Mouse (Mus musculus) embryonic facial prominence, embryonic 13.5 days (tissue): ENCODE results near the gene Msl1. TPM values are rescaled to one million over a fixed set of nuclear protein-coding genes. Genes with fewer than 3 reads are reported as not detected.
A peak's percentile ranks its signal among the peaks of the same experiment; 100 is the strongest.

Experiments used
- ATAC-seq: fragments of 200-750 bp; cut with Nextera tagmentation; 2 replicates; pipeline ENCODE4 v1.8.0; 2017; ENCODE audit warnings: low read depth; ENCODE audit not compliant: insufficient number of reproducible peaks, insufficient read depth, low FRiP score, low TSS enrichment
- H3K27ac ChIP-seq: fragments of 300-500 bp; sonication (generic); 2 replicates; pipeline ENCODE4 v1.5.1; 2015; ENCODE audit warnings: moderate library complexity, mild to moderate bottlenecking, inconsistent platforms
- H3K27me3 ChIP-seq: fragments of 300-500 bp; sonication (generic); 2 replicates; pipeline ENCODE4 v1.6.1; 2015; ENCODE audit warnings: mild to moderate bottlenecking, inconsistent platforms
- H3K36me3 ChIP-seq: fragments of 300-500 bp; sonication (generic); 2 replicates; pipeline ENCODE4 v1.6.1; 2015; ENCODE audit warnings: mild to moderate bottlenecking, inconsistent platforms
- H3K4me1 ChIP-seq: fragments of 300-500 bp; sonication (generic); 2 replicates; pipeline ENCODE4 v1.6.1; 2015; ENCODE audit warnings: inconsistent platforms
- H3K4me2 ChIP-seq: fragments of 300-500 bp; sonication (generic); 2 replicates; pipeline ENCODE4 v1.6.1; 2015; ENCODE audit warnings: moderate library complexity, mild to moderate bottlenecking, inconsistent platforms
- H3K4me3 ChIP-seq: fragments of 300-500 bp; sonication (generic); 2 replicates; pipeline ENCODE4 v1.5.1; 2015; ENCODE audit warnings: mild to moderate bottlenecking, inconsistent platforms
- H3K9ac ChIP-seq: fragments of 300-500 bp; sonication (generic); 2 replicates; pipeline ENCODE4 v1.6.1; 2015; ENCODE audit warnings: mild to moderate bottlenecking, inconsistent platforms
- H3K9me3 ChIP-seq: fragments of 300-500 bp; sonication (generic); 2 replicates; pipeline ENCODE4 v1.6.1; 2016; ENCODE audit warnings: inconsistent platforms
- WGBS: fragments of 180-500 bp; shearing (Covaris S2); methylation state at CpG from one replicate; pipeline ENCODE4 v1.1.7; 2015; ENCODE audit warnings: mixed read lengths; 5-methylcytosine and 5-hydroxymethylcytosine counted together
- polyA plus RNA-seq: library from polyadenylated mRNA; unstranded; fragments of >200 nt; fragmentation: Nextera tagmentation; extraction: Ambion mirVana; gene quantifications from 2 replicates; pipeline ENCODE4 v1.2.1, GENCODE M21; 2015

The Msl1 gene
- polyA plus RNA-seq, 1 experiment from 2014 or later, result 31.5 TPM

DNA sequence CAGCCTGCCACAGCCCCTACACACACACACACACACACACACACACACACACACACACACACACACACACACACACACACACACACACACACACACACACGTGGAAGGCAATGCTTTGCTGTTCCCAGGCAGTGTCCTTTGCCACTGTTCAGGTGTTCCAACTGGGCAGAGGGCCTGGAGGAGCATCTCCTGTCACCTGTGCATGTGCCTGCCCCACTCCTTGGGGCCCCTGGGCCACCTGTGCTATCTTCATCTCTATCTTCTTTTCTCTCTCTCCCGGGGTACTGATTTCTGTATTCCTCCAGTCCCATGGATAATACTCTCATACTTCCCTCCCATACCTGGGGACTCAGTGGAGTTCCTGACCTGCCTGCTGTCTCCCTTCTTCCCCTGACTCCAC lies 29.0 kb upstream of the Msl1 start:
- Histone ChIP-seq H3K4me1 (peaks cover 59% of the 10 kb centered on the region), H3K27ac (no peak overlapping the region), H3K9ac (no peak overlapping the region), H3K4me3 (no peak overlapping the region), H3K4me2 (no peak overlapping the region), H3K27me3 (no peaks in the 10 kb centered on the region), H3K36me3 (peaks cover 78% of the 10 kb centered on the region), H3K9me3 (no peaks in the 10 kb centered on the region)
- WGBS, result 45% methylated on average over 2 of the region's 2 CpGs
- ATAC-seq, result no peak

- Histone ChIP-seq H3K4me1 (peaks cover 59% of the 10 kb centered on the region), H3K36me3 (peaks cover 74% of the 10 kb centered on the region), H3K4me3 (no peak overlapping the region), H3K9ac (0 out of 2 replicates have a peak overlapping the region, but pooled peaks have one; percentile 32), H3K4me2 (peak overlapping the region; percentile 47), H3K27me3 (no peaks in the 10 kb centered on the region), H3K9me3 (no peaks in the 10 kb centered on the region), H3K27ac (no peak overlapping the region; the same call in 1 of the 2 replicates)
- WGBS, result 44% methylated on average over 5 of the region's 5 CpGs
- ATAC-seq, result no peak
Measured at GRCm38 (mm10) chr11:98766816-98767215, 28.5 kb upstream of the Msl1 start.

- Histone ChIP-seq H3K27ac (no peak overlapping the region; the same call in 1 of the 2 replicates), H3K27me3 (no peaks in the 10 kb centered on the region), H3K4me1 (peaks cover 59% of the 10 kb centered on the region), H3K9ac (0 out of 2 replicates have a peak overlapping the region, but pooled peaks have one; percentile 32), H3K4me3 (no peak overlapping the region), H3K9me3 (no peaks in the 10 kb centered on the region), H3K4me2 (peak overlapping the region; percentile 47), H3K36me3 (peaks cover 69% of the 10 kb centered on the region)
- 9% methylated on average over 9 of the region's 9 CpGs for WGBS
- ATAC-seq, result no peak
Measured at GRCm38 (mm10) chr11:98767276-98767675, 28.0 kb upstream of the Msl1 start.

- peaks cover 59% of the 10 kb centered on the region for H3K4me1 ChIP-seq
- no peaks in the 10 kb centered on the region for H3K9me3 ChIP-seq
- peak overlapping the region; percentile 59; the same call in 1 of the 2 replicates for H3K9ac ChIP-seq
- H3K4me2 ChIP-seq, result peak overlapping the region; percentile 47
- no peak for ATAC-seq
- WGBS, result 14% methylated on average over 4 of the region's 4 CpGs
- H3K36me3 ChIP-seq, result peaks cover 66% of the 10 kb centered on the region
- no peaks in the 10 kb centered on the region for H3K27me3 ChIP-seq
- peak overlapping the region; percentile 18; the same call in 1 of the 2 replicates for H3K4me3 ChIP-seq
- peak overlapping the region; percentile 73 for H3K27ac ChIP-seq
Measured at GRCm38 (mm10) chr11:98767713-98768112, 27.6 kb upstream of the Msl1 start.

DNA sequence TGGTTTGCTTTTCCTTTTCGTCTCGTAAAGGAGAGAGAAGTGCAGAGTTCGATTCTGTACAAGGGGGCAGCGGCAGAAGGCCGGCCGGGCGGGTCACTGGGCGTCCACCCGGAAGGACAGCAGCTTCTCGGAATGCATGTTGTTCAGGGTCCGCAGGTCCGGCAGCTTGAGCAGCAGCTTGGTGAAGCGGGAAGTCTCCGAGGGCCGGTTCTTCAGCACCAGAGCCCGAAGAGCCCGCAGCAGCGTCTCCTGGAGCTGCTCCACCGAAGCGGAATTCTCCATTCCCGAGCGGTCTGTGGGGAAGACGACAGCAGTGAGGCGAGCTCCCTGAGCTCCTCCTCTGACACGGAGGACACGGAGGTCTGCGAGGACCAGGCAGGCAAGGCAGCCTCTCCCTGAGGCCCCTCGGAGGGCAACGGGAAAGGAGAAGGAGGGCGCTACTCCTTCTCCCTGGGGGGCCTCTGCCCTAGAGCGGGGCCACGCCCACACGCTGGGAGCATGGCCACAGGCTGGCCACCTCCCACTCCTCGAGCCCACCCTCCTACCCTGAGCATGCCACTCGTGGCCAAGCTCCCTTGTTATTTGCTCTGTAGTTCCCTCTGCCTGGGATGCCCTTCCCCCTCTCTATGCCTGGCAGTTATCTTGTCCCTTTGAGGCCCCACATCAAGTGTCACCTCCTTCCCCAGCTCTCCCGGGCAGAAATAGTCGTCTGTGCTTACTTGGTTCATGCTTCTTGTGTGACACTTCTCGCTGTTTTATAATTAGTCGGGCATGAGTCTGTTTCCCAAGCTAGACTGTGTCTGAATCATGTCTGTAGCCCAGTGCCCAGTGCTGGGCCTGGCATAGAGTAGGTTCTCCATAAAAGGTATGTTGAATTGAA lies 26.9 kb upstream of the Msl1 start:
- peaks cover 59% of the 10 kb centered on the region for H3K4me1 ChIP-seq
- no peaks in the 10 kb centered on the region for H3K9me3 ChIP-seq
- peak overlapping the region; percentile 59 for H3K9ac ChIP-seq
- peaks cover 59% of the 10 kb centered on the region for H3K36me3 ChIP-seq
- no peak for ATAC-seq
- H3K4me3 ChIP-seq, result peak overlapping the region; percentile 18
- no peaks in the 10 kb centered on the region for H3K27me3 ChIP-seq
- peak overlapping the region; percentile 47 for H3K4me2 ChIP-seq
- H3K27ac ChIP-seq, result peak overlapping the region; percentile 73
- WGBS, result 29% methylated on average over 39 of the region's 39 CpGs

- peaks cover 64% of the 10 kb centered on the region for H3K4me1 ChIP-seq
- 89% methylated on average over 25 of the region's 25 CpGs for WGBS
- H3K9me3 ChIP-seq, result no peaks in the 10 kb centered on the region
- ATAC-seq, result no peak
- no peak overlapping the region for H3K9ac ChIP-seq
- no peak overlapping the region for H3K4me3 ChIP-seq
- peaks cover 50% of the 10 kb centered on the region for H3K36me3 ChIP-seq
- no peak overlapping the region for H3K4me2 ChIP-seq
- no peaks in the 10 kb centered on the region for H3K27me3 ChIP-seq
- H3K27ac ChIP-seq, result no peak overlapping the region
Measured at GRCm38 (mm10) chr11:98769007-98769954, 26.0 kb upstream of the Msl1 start.

DNA sequence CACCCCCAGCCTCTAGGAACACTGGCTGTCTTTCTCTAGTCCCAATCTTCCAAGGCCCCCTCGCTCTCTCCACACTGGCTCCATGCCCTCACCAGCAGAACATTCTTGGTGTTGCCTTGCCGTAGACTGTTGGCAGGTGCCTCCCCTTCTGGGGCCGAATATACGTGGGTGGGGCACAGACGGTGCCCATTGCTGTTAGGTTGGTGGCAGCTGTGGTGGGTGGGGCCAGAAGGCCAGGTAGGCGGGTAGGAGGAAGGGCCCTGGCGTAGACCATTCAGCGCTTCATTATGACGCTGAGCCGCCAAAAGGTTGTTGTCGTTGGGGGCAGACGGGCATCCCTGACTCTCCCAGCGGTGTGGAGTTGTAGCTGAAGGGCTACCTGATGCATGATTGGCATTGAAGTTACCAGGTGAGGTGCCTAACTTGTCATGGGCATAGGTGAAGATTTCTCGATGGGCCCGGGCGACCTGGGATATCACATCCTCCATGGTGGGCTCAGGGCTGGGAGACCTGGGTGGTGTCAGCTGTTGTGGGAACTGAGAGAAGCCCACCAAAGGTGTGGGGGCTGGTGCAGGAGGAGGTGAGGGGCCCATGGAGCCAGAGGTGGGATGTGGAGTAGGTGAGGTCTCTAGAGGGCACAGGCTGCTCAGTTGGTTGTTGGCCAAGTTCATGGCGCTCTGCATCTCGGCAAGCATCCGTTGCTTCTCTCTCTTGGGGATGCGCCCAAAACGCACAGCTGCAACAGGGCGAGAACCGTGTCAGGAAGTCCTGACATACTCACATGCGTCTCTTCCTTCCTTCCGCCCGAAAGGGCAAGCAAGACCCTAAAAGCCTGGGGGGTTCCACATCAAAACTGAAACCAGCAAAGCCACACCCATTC lies 25.0 kb upstream of the Msl1 start:
- Histone ChIP-seq H3K9ac (no peak overlapping the region), H3K4me2 (no peak overlapping the region), H3K4me1 (peaks cover 63% of the 10 kb centered on the region), H3K36me3 (peaks cover 40% of the 10 kb centered on the region), H3K4me3 (no peak overlapping the region), H3K27me3 (no peaks in the 10 kb centered on the region), H3K27ac (no peak overlapping the region), H3K9me3 (no peaks in the 10 kb centered on the region)
- no peak for ATAC-seq
- WGBS, result 93% methylated on average over 26 of the region's 26 CpGs

DNA sequence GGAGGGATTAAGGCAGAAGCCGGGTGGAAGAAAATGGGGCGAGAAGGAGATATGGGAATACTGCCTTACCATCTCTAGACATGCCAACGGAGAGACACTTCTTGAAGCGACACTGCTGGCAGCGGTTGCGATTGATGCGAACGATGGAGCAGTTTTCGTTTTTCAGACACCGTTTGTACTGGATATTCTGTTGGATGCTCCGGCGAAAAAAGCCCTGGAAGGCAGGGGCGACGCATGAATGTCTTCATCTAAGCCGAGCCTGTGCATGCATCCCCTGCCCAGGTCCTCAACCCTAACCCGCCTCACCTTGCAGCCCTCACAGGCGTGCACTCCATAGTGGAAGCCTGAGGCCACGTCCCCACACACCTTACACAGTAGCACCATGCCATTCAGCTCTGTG lies 24.2 kb upstream of the Msl1 start:
- peaks cover 36% of the 10 kb centered on the region for H3K36me3 ChIP-seq
- no peaks in the 10 kb centered on the region for H3K27me3 ChIP-seq
- no peak overlapping the region for H3K27ac ChIP-seq
- H3K9me3 ChIP-seq, result no peaks in the 10 kb centered on the region
- H3K4me3 ChIP-seq, result no peak overlapping the region
- WGBS, result 93% methylated on average over 18 of the region's 18 CpGs
- peaks cover 63% of the 10 kb centered on the region for H3K4me1 ChIP-seq
- no peak overlapping the region for H3K9ac ChIP-seq
- no peak overlapping the region for H3K4me2 ChIP-seq
- no peak for ATAC-seq

DNA sequence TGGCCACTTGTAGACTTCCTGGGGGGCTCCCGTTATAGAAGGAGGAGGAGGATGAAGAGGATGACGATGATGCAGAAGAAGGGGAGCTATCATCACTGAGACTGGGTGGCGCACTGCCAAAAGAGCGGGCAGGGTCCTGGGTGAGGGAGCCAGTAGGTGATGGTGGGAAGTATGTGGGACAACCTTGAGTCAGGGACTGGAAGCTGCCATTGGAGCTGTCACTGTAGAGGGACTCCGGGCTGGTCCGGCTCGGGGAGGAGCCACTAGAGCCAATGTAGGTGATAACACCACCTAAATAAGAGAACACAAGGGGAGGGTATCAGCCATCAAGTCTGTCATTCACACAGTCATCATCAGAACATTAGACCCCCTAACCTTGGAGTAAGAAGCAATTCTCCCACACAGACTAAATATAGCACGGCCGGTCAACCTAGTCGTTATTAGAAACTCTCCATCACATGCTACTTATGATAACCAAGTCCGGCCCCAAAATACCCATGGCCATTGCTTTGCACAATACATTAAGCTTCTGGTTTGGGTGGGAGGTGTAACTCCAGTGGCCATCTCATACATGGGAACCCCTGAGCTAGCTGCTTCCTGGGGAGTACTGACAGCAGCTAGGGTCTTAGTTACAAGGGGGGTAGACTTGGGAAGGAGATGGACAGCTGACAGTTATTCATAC lies 23.3 kb upstream of the Msl1 start:
- Histone ChIP-seq H3K9ac (no peak overlapping the region), H3K27me3 (no peaks in the 10 kb centered on the region), H3K9me3 (no peaks in the 10 kb centered on the region), H3K4me1 (peaks cover 63% of the 10 kb centered on the region), H3K4me3 (no peak overlapping the region), H3K4me2 (no peak overlapping the region), H3K27ac (no peak overlapping the region), H3K36me3 (peaks cover 34% of the 10 kb centered on the region)
- 93% methylated on average over 11 of the region's 11 CpGs for WGBS
- ATAC-seq, result no peak

DNA sequence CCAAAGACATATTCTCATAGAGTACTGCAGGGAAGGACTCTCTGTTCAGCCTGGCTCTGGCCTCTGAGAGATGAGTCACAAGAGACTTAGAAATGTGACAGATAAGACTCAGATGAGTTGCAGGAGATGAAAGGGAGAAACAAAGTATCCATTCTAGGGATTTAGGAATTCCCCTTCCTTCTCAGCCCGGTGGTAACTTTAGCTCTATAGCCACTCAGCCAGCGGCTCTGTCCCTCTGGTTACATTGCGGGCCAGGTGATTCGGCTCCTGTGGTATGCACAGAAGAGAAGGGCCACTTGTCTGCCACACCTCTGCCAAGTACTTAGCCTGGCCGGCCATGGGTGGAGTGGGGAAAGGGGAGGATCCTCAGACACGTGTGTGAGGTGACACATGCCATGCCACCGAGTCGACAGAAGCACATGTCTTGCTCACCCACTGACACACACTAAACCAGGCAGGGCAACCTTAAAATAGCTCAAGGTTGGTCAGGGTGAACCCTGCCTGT lies 22.6 kb upstream of the Msl1 start:
- H3K9me3 ChIP-seq, result no peaks in the 10 kb centered on the region
- H3K4me2 ChIP-seq, result peak overlapping the region; percentile 86
- no peak for ATAC-seq
- no peak overlapping the region for H3K9ac ChIP-seq
- H3K27me3 ChIP-seq, result no peaks in the 10 kb centered on the region
- WGBS, result 78% methylated on average over 8 of the region's 8 CpGs
- H3K4me1 ChIP-seq, result peaks cover 60% of the 10 kb centered on the region
- no peak overlapping the region for H3K27ac ChIP-seq
- H3K36me3 ChIP-seq, result peaks cover 34% of the 10 kb centered on the region
- H3K4me3 ChIP-seq, result no peak overlapping the region
